Mouse (Mus musculus) urinary bladder, postnatal 36 days (tissue): ENCODE measurements at regions not wholly inside any gene's neighbourhood (a gene's known extent, or its start where the extent isn't known, plus 50 kb on each side); places are given as distances from the start of the nearest gene placed in this dataset.

Source experiments
- DNase-seq, 2 experiments: peaks; one replicate each; pipeline ENCODE4 v3.0.0; 2022; ENCODE audit warnings: low spot score in 2 of 2, mixed read lengths in 1 of 2

DNA sequence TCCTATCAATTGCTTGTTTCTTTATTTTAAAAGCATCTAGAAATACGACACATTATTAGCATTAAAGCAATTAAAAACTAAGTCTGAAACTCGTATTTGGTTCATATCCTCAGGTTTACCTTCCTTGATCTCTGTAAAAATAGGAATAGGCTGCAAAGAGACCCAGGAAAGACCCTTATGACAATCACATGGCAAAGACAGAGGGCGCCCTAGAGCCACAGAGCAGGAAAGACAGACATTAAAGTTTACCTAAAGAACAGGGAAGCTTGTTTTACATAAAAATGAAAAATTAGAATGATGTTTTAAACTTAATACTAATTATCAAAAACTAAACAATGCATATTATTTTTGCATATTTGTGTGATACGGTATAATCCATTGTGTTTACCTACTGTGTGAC lies 153.2 kb downstream of the Usp25 start:
- DNase-seq: peak in 1 of 2 experiments; percentile 13

DNA sequence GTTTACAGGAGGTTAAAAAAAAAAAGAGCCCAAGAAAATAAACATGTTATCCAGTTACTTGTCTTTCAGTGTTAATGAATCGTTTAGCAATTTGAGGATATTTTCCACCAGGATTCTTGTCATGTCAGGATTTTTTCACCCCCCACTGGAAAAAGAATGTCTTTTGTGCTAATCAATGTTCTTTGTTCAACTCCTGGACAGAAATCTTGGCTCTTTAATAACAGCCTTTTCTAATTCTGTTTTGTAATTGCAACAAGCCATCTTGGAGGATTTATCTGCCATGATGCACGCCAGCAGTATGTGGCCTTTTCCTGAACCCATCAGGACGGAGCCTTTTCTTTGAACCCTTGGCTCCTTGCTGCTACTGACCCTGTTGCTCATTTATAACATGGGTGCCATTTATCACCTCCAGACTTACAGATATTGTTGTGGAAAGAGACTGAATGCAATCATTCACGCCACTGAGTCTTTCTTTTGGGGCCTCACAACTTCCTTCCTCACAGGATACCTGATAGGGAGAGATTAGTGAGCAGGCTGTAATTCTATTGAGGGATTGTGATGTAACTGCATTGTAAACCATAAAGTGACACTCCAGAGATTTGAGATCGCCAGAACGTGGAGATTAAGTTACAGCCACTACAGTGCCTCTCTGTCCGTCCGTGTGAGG lies 159.7 kb downstream of the Usp25 start:
- no peak for DNase-seq

DNA sequence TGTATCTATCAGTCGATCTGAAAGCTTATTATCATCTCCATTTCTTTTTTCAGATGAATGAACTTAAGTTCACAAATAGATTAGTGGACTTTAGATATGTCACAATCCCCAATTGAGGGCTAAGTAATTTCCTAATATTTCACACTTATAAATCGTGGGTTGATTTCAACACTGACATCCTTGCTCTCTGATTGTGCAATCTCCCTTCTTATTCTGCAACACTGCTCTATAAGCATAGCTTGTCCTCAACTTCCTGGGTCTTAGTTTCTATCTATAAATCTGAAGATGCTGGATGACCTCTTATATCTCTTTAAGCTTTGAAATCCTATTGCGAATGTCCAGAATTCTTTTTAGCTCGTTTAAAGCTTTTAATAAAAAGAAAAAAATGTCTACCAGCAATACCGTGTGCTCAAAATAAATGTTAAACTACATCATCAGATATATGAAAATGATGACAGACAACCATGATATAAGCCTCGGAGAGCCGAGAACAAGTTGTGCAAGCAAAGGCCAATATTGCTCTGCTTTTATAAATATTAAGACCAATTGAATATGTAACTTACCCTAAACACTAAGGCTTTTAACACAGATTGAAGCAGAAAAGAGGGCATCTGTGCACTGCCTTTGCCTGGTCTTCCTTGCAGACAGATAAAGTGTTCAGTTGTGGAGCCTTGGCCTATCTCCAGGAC lies 161.4 kb downstream of the Usp25 start:
- DNase-seq: no peak

DNA sequence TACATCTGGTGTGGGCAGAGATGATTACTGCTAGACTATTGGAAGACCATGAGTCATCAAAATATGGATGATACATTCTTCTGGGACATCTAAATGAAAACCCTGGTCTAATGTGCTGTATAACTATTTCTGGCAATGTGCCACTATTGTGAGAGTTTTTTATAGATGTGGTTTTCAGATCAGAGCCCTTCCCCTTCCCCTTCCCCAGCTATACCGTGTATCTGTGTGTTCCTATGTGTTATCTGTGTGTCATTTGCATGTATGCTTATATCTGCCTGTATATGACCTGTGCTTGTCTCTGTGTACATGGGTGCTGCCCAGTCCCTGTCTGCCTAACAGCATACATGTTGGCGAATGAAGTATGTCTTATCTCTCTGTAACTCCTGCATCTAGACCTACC lies 167.5 kb downstream of the Usp25 start:
- DNase-seq: no peak
